Mouse (Mus musculus) forebrain, embryonic 15.5 days (tissue): ENCODE data around the gene Obscn. TPM values are rescaled to one million over a fixed set of nuclear protein-coding genes. Genes with fewer than 3 reads are reported as not detected.
A peak's percentile ranks its signal among the peaks of the same experiment; 100 is the strongest.

Experiments used
- ATAC-seq: fragments of 200-750 bp; cut with Nextera tagmentation; replicated peaks from 2 replicates; pipeline ENCODE4 v1.8.0; 2017; ENCODE audit warnings: mild to moderate bottlenecking, moderate TSS enrichment, moderate library complexity
- H3K27ac ChIP-seq: fragments of 300-500 bp; sonication (generic); replicated peaks from 2 replicates; pipeline ENCODE4 v1.5.1; 2015; ENCODE audit warnings: mild to moderate bottlenecking, inconsistent platforms
- H3K27me3 ChIP-seq: fragments of 300-500 bp; sonication (generic); 2 replicates; pipeline ENCODE4 v1.6.1; 2015; ENCODE audit warnings: inconsistent platforms
- H3K36me3 ChIP-seq: fragments of 300-500 bp; sonication (generic); 2 replicates; pipeline ENCODE4 v1.6.1; 2015; ENCODE audit warnings: mild to moderate bottlenecking, inconsistent platforms
- H3K4me1 ChIP-seq: fragments of 300-500 bp; sonication (generic); 2 replicates; pipeline ENCODE4 v1.6.1; 2015; ENCODE audit warnings: inconsistent platforms
- H3K4me2 ChIP-seq: fragments of 300-500 bp; sonication (generic); replicated peaks from 2 replicates; pipeline ENCODE4 v1.6.1; 2015; ENCODE audit warnings: mild to moderate bottlenecking, inconsistent platforms
- H3K4me3 ChIP-seq: fragments of 300-500 bp; sonication (generic); 2 replicates; pipeline ENCODE4 v1.5.1; 2015; ENCODE audit warnings: mild to moderate bottlenecking, inconsistent platforms
- H3K9ac ChIP-seq: fragments of 300-500 bp; sonication (generic); replicated peaks from 2 replicates; pipeline ENCODE4 v1.6.1; 2015; ENCODE audit warnings: mild to moderate bottlenecking, inconsistent platforms
- H3K9me3 ChIP-seq: fragments of 300-500 bp; sonication (generic); 2 replicates; pipeline ENCODE4 v1.6.1; 2016; ENCODE audit warnings: inconsistent platforms
- WGBS: fragments of 180-500 bp; shearing (Covaris S2); methylation state at CpG from one replicate; pipeline ENCODE4 v1.1.7; 2015; ENCODE audit warnings: mixed read lengths; 5-methylcytosine and 5-hydroxymethylcytosine counted together
- polyA plus RNA-seq: library from polyadenylated mRNA; unstranded; fragments of >200 nt; fragmentation: Nextera tagmentation; extraction: Ambion mirVana; gene quantifications from 2 replicates; pipeline ENCODE4 v1.2.1, GENCODE M21; 2015

Obscn gene
- polyA plus RNA-seq, 1 experiment from 2014 or later = 0.19 TPM

DNA sequence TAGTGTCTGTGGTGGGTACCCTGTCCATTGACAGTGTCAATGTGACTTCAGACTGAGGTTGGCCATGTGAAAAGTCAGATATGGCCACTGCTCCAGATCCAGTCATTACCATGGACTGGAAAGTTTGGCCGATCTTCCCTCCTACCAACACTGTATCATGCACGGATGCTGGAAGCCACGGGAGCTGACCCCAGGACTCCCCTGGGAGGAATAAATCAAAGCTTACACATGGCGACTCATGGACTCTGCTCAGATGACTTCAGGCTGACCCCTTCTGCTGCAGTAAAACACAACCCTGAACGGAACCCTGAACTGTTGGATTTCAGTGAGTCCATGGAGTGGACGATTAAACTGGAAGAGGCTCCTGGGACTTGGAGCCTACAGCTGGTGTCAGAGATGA, 109.8 kb downstream of the Obscn start:
- H3K4me1 ChIP-seq = no peaks in the 10 kb centered on the region
- H3K4me2 ChIP-seq = no peak overlapping the region
- H3K9me3 ChIP-seq = no peaks in the 10 kb centered on the region
- no peak overlapping the region for H3K4me3 ChIP-seq
- H3K36me3 ChIP-seq = no peaks in the 10 kb centered on the region
- H3K27me3 ChIP-seq = no peaks in the 10 kb centered on the region
- no peak overlapping the region for H3K9ac ChIP-seq
- ATAC-seq = no peak
- H3K27ac ChIP-seq = no peak overlapping the region
- 87% methylated on average over 6 of the region's 6 CpGs for WGBS

DNA sequence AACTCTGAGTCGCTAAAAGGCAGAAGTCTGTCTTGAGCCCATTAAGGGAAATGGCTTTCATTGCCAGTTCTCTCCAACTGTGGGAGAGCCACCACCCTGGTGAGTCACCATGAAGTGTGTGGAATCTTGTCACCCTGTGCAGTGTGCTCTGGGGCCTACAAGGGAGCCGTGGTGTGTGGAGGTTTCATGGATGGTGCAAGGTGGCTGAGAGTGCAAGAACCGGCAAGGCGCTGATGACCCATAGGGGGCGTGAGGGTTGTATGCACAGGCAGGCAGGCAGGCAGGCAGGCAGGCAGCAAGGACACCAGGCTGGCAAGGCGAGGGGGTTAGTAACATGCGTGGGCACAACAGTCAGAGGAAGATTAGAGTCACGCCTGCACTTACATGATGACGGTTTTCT, 121.2 kb downstream of the Obscn start:
- Histone ChIP-seq H3K9me3 (no peaks in the 10 kb centered on the region), H3K36me3 (no peaks in the 10 kb centered on the region), H3K27me3 (no peaks in the 10 kb centered on the region), H3K4me3 (no peak overlapping the region), H3K4me2 (no peak overlapping the region), H3K27ac (no peak overlapping the region), H3K9ac (no peak overlapping the region), H3K4me1 (no peaks in the 10 kb centered on the region)
- WGBS = 32% methylated on average over 9 of the region's 9 CpGs
- ATAC-seq = no peak

DNA sequence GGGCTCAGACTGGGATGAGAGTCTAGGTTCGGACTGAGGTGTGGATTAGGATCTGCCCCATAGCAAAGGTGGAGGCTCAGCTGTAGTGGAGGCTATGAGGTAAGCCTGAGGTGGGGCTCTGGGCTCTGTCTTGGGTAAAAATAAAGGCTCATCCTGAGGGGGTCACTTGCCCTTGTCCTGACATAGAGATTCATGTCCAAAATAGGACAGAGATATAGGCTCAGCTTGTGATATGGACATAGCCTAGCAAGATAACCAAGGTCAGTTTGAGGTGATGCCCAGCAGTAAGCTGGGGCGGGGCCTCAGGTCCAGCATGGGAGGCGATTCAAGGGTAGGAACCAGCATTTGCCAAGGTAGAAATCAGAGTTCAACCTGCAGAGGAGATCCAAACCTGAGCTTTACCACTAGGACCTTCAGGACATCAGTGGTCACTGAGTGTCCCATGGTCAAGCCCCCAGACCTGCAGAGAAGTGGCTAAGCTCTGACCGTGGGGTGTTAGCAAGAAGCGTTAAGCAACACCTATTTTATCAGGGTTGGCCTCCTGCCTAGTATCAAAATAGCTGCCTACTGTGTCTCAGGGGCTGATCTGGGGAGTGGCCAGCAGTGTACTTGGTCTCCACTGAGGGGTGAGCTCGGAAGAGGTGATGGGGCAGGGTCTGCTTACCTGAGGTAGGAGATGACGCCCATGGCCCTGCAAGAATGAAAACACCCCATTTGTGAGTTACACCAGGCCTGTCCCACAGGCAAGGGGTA, 133.7 kb downstream of the Obscn start:
- no peak overlapping the region for H3K4me3 ChIP-seq
- H3K4me1 ChIP-seq = no peaks in the 10 kb centered on the region
- WGBS = 82% methylated on average over 7 of the region's 7 CpGs
- H3K27ac ChIP-seq = no peak overlapping the region
- no peak for ATAC-seq
- H3K9me3 ChIP-seq = no peaks in the 10 kb centered on the region
- no peak overlapping the region for H3K4me2 ChIP-seq
- H3K27me3 ChIP-seq = no peaks in the 10 kb centered on the region
- no peak overlapping the region for H3K9ac ChIP-seq
- H3K36me3 ChIP-seq = no peaks in the 10 kb centered on the region

DNA sequence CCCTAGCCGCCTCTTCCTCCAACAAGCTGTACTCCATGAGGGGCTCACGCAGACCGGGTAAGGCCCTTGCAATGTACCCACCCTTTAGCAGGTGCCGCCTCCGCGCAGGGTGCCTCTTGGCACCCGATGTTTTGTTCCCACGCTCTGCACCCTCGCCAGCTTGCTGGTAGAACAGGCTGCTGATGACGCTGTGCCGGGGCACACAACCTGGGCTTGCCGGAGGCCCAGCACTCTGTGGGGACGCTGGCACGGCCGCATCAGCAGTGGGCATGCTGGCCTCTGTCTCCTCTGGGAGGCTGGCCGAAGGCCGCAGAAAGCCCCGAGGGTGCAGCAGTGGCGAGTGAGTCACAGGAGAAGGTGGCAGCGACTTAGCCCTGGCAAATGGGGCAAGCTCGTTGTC, 135.6 kb downstream of the Obscn start:
- no peaks in the 10 kb centered on the region for H3K4me1 ChIP-seq
- no peaks in the 10 kb centered on the region for H3K36me3 ChIP-seq
- H3K4me2 ChIP-seq = no peak overlapping the region
- H3K9ac ChIP-seq = no peak overlapping the region
- H3K27ac ChIP-seq = no peak overlapping the region
- H3K9me3 ChIP-seq = no peaks in the 10 kb centered on the region
- 92% methylated on average over 21 of the region's 21 CpGs for WGBS
- no peak for ATAC-seq
- no peaks in the 10 kb centered on the region; the same call in 1 of the 2 replicates for H3K27me3 ChIP-seq
- no peak overlapping the region for H3K4me3 ChIP-seq

GRCm38 (mm10) chr11:58999830-59000229, 136.4 kb downstream of the Obscn start:
- no peak overlapping the region for H3K4me2 ChIP-seq
- H3K4me3 ChIP-seq = no peak overlapping the region
- ATAC-seq = no peak
- H3K9ac ChIP-seq = no peak overlapping the region
- no peaks in the 10 kb centered on the region for H3K9me3 ChIP-seq
- H3K27ac ChIP-seq = no peak overlapping the region
- 0 out of 2 replicates have a peak, but pooled peaks cover under 1% of the 10 kb centered on the region for H3K4me1 ChIP-seq
- H3K36me3 ChIP-seq = no peaks in the 10 kb centered on the region
- 79% methylated on average over 6 of the region's 6 CpGs for WGBS
- H3K27me3 ChIP-seq = peaks cover 6% of the 10 kb centered on the region; the same call in 1 of the 2 replicates

- Histone ChIP-seq H3K4me1 (peaks cover 7% of the 10 kb centered on the region; the same call in 1 of the 2 replicates), H3K36me3 (no peaks in the 10 kb centered on the region), H3K9me3 (no peaks in the 10 kb centered on the region), H3K27ac (no peak overlapping the region), H3K27me3 (peaks cover 7% of the 10 kb centered on the region; the same call in 1 of the 2 replicates), H3K9ac (no peak overlapping the region), H3K4me2 (no peak overlapping the region), H3K4me3 (no peak overlapping the region)
- no peak for ATAC-seq
- 64% methylated on average over 11 of the region's 11 CpGs for WGBS
Measured at GRCm38 (mm10) chr11:58999158-58999557, 137.0 kb downstream of the Obscn start.

GRCm38 (mm10) chr11:58997541-58997940, 138.7 kb downstream of the Obscn start:
- no peaks in the 10 kb centered on the region for H3K9me3 ChIP-seq
- H3K4me1 ChIP-seq = peaks cover 8% of the 10 kb centered on the region; the same call in 1 of the 2 replicates
- 85% methylated on average over 5 of the region's 5 CpGs for WGBS
- H3K27me3 ChIP-seq = peaks cover 7% of the 10 kb centered on the region; the same call in 1 of the 2 replicates
- no peak for ATAC-seq
- H3K36me3 ChIP-seq = no peaks in the 10 kb centered on the region
- H3K9ac ChIP-seq = no peak overlapping the region
- no peak overlapping the region for H3K4me3 ChIP-seq
- H3K4me2 ChIP-seq = no peak overlapping the region
- no peak overlapping the region for H3K27ac ChIP-seq

GRCm38 (mm10) chr11:58995807-58996370, 140.3 kb downstream of the Obscn start:
- no peak overlapping the region for H3K4me3 ChIP-seq
- peaks cover 1% of the 10 kb centered on the region; the same call in 1 of the 2 replicates for H3K36me3 ChIP-seq
- no peak overlapping the region for H3K4me2 ChIP-seq
- ATAC-seq = no peak
- 51% methylated on average over 12 of the region's 12 CpGs for WGBS
- peaks cover 8% of the 10 kb centered on the region; the same call in 1 of the 2 replicates for H3K4me1 ChIP-seq
- H3K27ac ChIP-seq = no peak overlapping the region
- H3K27me3 ChIP-seq = peaks cover 7% of the 10 kb centered on the region; the same call in 1 of the 2 replicates
- H3K9ac ChIP-seq = no peak overlapping the region
- no peaks in the 10 kb centered on the region for H3K9me3 ChIP-seq

- Histone ChIP-seq H3K27ac (no peak overlapping the region), H3K4me1 (peaks cover 8% of the 10 kb centered on the region; the same call in 1 of the 2 replicates), H3K9me3 (no peaks in the 10 kb centered on the region), H3K4me2 (peak overlapping the region; percentile 72), H3K4me3 (no peak overlapping the region; the same call in 1 of the 2 replicates), H3K27me3 (peaks cover 7% of the 10 kb centered on the region; the same call in 1 of the 2 replicates), H3K9ac (no peak overlapping the region; the same call in 1 of the 2 replicates), H3K36me3 (peaks cover 8% of the 10 kb centered on the region; the same call in 1 of the 2 replicates)
- 81% methylated on average over 9 of the region's 9 CpGs for WGBS
- ATAC-seq = no peak
Measured at GRCm38 (mm10) chr11:58995061-58995806, 141.0 kb downstream of the Obscn start.

GRCm38 (mm10) chr11:58994337-58994826, 141.8 kb downstream of the Obscn start:
- peak; percentile 62 for ATAC-seq
- under 1% methylated on average over 35 of the region's 35 CpGs for WGBS
- peaks cover 15% of the 10 kb centered on the region; the same call in 1 of the 2 replicates for H3K36me3 ChIP-seq
- H3K4me2 ChIP-seq = peak overlapping the region; percentile 72
- H3K4me3 ChIP-seq = peak overlapping the region; percentile 46
- H3K9me3 ChIP-seq = no peaks in the 10 kb centered on the region
- peaks cover 8% of the 10 kb centered on the region; the same call in 1 of the 2 replicates for H3K4me1 ChIP-seq
- H3K27me3 ChIP-seq = peaks cover 7% of the 10 kb centered on the region; the same call in 1 of the 2 replicates
- H3K9ac ChIP-seq = peak overlapping the region; percentile 58
- no peak overlapping the region for H3K27ac ChIP-seq

GRCm38 (mm10) chr11:58993091-58993670, 143.0 kb downstream of the Obscn start:
- H3K9ac ChIP-seq = no peak overlapping the region
- no peaks in the 10 kb centered on the region for H3K9me3 ChIP-seq
- no peak for ATAC-seq
- H3K36me3 ChIP-seq = peaks cover 21% of the 10 kb centered on the region; the same call in 1 of the 2 replicates
- no peak overlapping the region for H3K4me3 ChIP-seq
- H3K27ac ChIP-seq = no peak overlapping the region
- H3K27me3 ChIP-seq = peaks cover 7% of the 10 kb centered on the region; the same call in 1 of the 2 replicates
- WGBS = 86% methylated on average over 6 of the region's 6 CpGs
- no peak overlapping the region for H3K4me2 ChIP-seq
- H3K4me1 ChIP-seq = peaks cover 8% of the 10 kb centered on the region; the same call in 1 of the 2 replicates
